Mouse (Mus musculus) c-Kit-negative CD71-positive TER-119-positive erythroid progenitor cells, embryonic 14.5 days (primary cell): Measurements from ENCODE around the gene Dennd1b.

Experiments used
- DNase-seq: peaks from one replicate; pipeline ENCODE4 v3.0.0-alpha.2; 2013; ENCODE audit warnings: low read depth, low spot score

The Dennd1b gene

DNA sequence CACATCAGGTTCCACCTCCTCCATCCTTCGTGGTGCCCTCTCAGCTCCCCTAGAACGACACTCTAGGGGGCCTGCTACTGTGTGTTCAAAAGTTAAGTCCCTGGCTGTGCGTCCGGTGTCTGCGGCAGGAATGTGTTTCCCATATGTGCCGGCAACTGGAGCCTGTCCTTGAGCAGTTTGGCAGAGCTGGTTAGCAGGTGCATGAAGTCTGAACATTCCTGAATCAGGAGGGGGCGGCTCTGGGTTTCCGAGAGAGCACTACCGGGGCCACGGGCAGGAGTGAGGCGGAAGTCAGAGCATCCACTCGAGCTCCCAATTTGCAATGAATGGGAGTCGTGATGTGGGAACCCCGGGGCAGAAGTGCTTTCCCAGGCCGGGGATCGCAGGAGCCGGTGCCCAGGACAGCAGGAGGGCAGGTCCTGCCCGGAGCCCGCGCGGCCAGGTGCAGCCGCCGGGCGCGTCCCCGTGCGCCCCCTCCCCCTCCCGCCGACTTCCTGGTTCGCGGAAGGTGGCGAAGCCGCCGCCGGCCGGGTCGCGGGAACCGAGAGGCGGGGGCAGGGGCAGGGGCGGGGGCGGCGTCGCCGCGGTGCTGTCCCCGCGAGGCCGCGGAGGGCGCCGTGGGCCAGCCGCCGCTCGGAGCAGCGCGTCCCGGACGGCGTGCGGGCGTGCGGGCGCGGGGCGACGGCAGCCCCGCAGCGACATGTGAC lies at the start of gene Dennd1b:
Dennd1b (plus strand) TSS at position 275 of the 707 bp plus-strand sequence.
- DNase-seq = no peak

GRCm38 (mm10) chr1:138915596-138915995 lies 47.6 kb upstream of the Dennd1b start:
- DNase-seq = no peak

DNA sequence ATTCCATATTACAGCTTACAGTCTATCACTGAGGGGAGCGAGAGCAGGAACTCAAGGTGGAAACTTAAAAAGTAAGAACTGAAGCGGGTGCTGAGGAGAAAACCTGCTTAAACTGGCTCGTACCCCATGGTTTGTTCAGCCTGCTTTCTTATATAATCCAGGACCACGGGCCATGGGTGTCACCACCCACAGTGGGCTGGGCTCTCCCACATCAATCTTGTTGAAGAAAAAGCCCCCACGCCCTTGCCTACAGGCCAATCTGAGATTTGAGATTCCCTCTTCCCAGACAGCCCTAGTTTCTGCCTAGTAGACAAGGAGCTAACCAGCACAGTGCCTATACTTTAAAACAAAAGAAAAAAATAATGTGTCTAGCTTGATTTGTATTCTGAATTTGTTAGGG lies 43.6 kb upstream of the Dennd1b start:
- no peak for DNase-seq

GRCm38 (mm10) chr1:138920082-138920481 lies 43.2 kb upstream of the Dennd1b start:
- DNase-seq = no peak

- DNase-seq = no peak
Measured at GRCm38 (mm10) chr1:138920799-138921198, 42.4 kb upstream of the Dennd1b start.

GRCm38 (mm10) chr1:138922886-138923285 lies 40.3 kb upstream of the Dennd1b start:
- DNase-seq = no peak

- no peak for DNase-seq
Measured at GRCm38 (mm10) chr1:138924282-138924681, 39.0 kb upstream of the Dennd1b start.

GRCm38 (mm10) chr1:138928671-138929483 lies 34.4 kb upstream of the Dennd1b start:
- DNase-seq = no peak

- DNase-seq = no peak
Measured at GRCm38 (mm10) chr1:138929985-138930384, 33.2 kb upstream of the Dennd1b start.

GRCm38 (mm10) chr1:138930856-138931255 lies 32.4 kb upstream of the Dennd1b start:
- no peak for DNase-seq

- DNase-seq = no peak
Measured at GRCm38 (mm10) chr1:138936169-138936568, 27.1 kb upstream of the Dennd1b start.

DNA sequence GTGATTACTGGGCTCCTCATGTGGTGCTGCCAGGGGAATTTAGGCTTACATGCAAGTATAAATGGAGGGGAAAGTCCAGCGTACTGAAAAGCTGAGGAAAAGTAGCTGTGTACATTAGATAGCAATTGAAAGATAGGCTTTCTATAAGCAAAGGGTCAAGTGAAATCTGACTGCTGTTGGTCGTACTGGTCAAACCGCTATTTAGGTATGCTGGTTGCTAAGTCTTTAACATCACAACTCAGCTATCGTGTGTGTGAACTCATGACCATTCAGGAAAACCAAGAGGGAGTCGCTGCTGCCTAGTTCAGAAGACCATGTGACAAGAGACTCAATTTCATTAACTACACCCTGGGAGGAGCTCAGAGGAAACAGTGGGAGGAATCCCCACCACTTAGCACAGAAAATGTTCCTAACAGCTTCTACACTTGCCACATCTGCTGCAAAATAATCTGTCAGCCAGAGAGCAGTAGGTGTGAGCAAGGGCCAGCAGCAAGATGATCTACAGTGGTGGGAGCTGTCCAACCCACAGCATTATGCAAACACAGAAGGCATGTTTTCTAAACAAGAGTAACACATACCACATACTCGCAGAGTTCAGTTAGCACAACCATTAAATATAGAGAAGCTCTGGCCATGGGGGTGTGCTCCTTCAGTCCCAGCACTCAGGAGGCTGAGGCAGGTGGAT lies 25.4 kb upstream of the Dennd1b start:
- DNase-seq = no peak

DNA sequence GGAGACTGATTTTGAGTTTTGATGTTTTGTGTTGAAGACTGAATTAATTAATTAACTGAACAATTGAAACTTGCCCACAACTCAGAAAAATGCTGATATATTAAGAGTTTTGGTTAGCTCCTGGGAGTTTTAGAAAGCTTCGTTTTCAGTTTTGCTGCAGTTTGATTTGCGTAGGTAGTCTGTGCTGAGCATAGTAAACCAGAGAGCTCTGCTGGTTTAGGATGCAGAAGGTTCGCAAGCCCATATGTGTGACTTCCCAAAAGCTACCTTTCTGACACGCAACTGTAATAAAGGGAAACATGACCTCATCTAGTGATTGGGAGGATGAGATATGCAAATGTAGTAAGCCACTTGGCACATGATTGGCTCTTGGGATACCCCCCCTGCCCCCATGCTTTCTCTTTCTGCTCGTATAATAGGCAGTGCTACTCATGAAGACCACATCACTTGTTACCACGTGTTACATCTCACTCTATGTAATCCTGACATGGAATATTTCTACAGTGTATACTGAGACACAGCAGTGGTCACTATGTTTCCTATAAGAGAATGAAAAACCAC lies 23.6 kb upstream of the Dennd1b start:
- no peak for DNase-seq

DNA sequence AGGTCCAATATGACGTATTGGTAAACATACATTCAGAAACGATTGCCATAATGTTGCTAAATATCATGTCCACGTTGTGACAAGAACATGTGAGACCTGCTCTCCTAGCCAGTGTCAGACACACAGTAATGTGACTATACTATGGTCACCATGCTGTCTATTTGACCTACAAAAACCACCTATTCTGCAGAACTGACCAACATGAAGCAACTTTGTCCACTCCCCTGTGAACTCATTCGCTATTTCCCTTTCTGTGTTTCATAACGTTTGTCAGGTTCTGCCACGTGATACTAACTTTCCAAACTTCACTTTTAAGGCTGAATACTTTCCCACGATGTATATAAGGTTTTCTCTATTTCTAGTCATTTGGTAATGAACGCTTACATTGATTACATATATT lies 22.8 kb upstream of the Dennd1b start:
- DNase-seq = no peak

GRCm38 (mm10) chr1:138952173-138952572 lies 11.1 kb upstream of the Dennd1b start:
- no peak for DNase-seq

- DNase-seq = no peak
Measured at GRCm38 (mm10) chr1:138954978-138955377, 8.3 kb upstream of the Dennd1b start.

- no peak for DNase-seq
Measured at GRCm38 (mm10) chr1:138955455-138955854, 7.8 kb upstream of the Dennd1b start.

DNA sequence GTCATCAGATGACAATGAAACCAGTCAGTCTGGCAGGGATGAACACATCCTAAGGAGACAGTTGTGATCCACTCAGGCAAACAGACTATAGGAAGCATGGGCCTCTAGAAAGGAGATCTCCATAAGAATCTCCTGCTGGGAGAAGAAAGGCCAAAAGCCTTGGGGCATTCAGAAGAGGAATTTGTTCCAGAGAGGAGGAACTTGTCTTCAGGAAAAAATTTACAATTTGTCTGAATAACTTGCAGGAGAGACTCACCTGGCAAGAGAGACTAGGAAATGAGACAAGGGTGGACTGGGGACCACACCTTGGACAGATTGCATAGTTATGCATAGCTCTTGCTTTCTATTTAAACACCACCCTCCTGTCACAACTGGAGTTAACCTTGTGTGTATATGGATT lies 6.7 kb upstream of the Dennd1b start:
- DNase-seq = no peak

- DNase-seq = no peak
Measured at GRCm38 (mm10) chr1:138957111-138957510, 6.1 kb upstream of the Dennd1b start.

DNA sequence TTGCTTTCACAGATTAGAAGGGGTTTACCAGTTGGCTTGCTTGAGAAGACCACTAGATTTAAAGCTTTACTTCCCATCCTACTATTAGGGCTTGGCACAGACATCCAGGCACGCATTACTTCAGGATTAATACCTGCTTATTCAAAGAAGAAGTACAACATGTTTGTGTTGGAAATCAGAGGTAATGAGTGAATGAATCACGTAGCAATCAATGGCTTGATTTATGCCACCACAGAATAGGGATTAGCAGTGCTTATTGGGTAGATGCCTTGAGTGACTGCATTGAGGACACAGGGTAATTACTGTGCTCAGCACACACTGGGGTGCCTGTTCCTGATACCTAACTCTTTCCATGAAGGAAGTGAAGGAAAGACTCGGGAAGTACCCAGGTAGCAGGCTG lies 4.4 kb upstream of the Dennd1b start:
- no peak for DNase-seq

- no peak for DNase-seq
Measured at GRCm38 (mm10) chr1:138959903-138960483, 3.2 kb upstream of the Dennd1b start.
